Mouse (Mus musculus) embryonic fibroblast, embryonic 13.5 days (primary cell): Measurements from ENCODE around the gene Zgpat. TPM values are rescaled to one million over a fixed set of nuclear protein-coding genes. Genes with fewer than 3 reads are reported as not detected.
A peak's percentile ranks its signal among the peaks of the same experiment; 100 is the strongest.

ENCODE experiments used
- H3K27ac ChIP-seq: 2 replicates; pipeline ENCODE4 v1.5.1; 2012; ENCODE audit warnings: low read length, control low read depth, inconsistent platforms; ENCODE audit not compliant: insufficient read depth
- H3K4me1 ChIP-seq: 2 replicates; pipeline ENCODE4 v1.6.1; 2011; ENCODE audit warnings: low read length; ENCODE audit not compliant: control insufficient read depth, insufficient read depth
- H3K4me3 ChIP-seq: 2 replicates; pipeline ENCODE4 v1.5.1; 2011; ENCODE audit warnings: mild to moderate bottlenecking, control low read depth, low read length; ENCODE audit not compliant: insufficient read depth
- CTCF ChIP-seq: IDR thresholded peaks from 2 replicates; pipeline ENCODE4 v1.5.1; 2011; ENCODE audit warnings: mild to moderate bottlenecking, control low read depth, low read length, moderate library complexity, borderline replicate concordance; ENCODE audit not compliant: insufficient read depth
- POLR2A ChIP-seq: IDR thresholded peaks from 2 replicates; pipeline ENCODE4 v1.6.1; 2011; ENCODE audit warnings: low read depth, mild to moderate bottlenecking, control low read depth, low read length, moderate library complexity
- polyA plus RNA-seq: library from polyadenylated mRNA; stranded (reverse); fragments of >200 nt; gene quantifications from 2 replicates; pipeline ENCODE4 v1.2.4, GENCODE M21; 2011; ENCODE audit warnings: low read depth; ENCODE audit not compliant: missing spikeins, insufficient read length

The Zgpat gene
- polyA plus RNA-seq = 13.5 and 19.1 TPM in 2 replicates

DNA sequence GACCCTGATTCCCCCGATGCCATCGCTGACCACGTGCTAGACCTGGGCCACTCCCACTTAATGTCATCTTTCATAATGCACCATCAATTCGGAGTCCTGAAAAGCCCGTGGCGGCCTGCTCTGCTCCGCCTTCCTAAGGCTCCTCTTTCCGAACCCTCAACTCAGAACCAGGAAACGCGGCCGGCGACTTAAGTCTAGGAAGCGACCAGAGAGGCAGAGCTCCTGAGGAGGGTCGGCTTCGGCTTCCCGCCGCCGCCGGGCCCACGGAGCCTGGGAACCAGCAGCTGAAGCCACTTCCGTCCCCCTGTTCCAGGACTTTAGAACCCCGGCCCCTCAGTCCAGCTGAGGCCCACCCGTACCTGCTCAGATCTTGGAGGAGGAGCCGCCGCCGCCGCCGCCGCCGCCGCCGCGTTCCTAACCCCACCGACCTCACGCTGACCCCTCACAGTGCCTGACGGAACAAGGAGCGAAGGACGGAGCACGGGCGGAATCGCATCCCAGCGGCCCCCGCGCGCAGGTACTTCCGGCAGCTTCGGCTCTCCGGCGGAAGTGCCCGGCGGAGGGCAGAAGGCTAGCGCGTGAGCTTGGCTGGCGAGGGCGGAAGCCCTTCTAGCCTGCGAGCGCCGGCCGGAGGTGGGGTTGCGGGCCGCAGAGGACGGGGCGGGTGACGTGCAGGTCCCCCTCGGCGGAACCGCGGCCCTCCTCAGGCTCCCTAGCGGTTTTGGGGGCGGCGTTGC lies at the start of gene Zgpat, which contains the start of gene Arfrp1:
Gene Zgpat (plus strand): TSS at position 69 of the 737 bp plus-strand sequence.
Gene Arfrp1 (minus strand): TSS at position 545 of the 737 bp plus-strand sequence.
- H3K4me1 ChIP-seq = peaks cover 2% of the 10 kb centered on the region; the same call in 1 of the 2 replicates
- TF ChIP-seq POLR2A (peak; percentile 73), CTCF (no peak)
- H3K4me3 ChIP-seq = peak within 1 kb of the TSS; percentile 98
- H3K27ac ChIP-seq = peak within 1 kb of the TSS; percentile 74

DNA sequence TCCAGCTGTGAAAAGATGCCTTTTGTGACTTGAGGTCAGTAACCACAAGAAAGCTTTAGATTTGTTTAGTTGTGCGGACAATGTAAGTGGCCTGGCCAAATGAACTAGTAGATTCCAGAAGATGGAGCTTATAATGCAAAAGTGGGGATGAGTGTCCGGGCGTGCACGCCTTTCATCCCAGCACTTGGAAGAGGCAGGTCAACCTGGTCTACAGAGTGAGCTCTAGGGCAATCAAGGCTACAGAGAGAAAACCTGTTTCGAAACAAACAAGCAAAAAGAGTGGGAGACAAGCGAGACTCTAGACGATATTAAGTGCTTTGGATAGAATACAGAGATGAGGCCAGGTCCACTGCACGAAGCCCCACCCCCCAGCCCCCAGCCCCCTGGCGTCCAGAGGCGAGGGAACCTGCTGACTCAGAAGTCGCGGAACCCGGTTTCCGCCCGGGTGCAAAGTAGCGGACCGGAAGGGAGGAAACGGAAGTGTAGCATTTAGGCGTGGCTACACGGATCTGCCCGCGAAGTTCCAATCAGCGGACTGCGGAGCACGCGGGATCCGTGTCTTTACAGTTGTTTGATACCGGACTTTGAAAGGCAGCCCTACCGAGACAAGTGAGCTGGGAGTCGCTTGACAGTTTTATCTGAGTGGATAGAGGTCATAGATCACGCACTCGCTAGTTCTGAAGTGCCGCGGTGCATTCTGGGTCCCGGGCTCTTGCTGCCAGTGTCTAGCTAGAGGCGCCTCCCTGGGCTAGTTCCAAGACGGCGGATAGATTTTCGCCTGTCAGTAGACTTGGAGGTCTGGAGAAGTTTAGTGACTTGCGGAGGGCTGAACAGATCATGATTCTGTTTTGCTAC lies 45.3 kb upstream of the Zgpat start, which contains the start of gene Rtel1:
Gene Rtel1 (plus strand): TSS at position 492 of the 855 bp plus-strand sequence.
- Histone ChIP-seq H3K4me1 (no peaks in the 10 kb centered on the region), H3K4me3 (peak within 1 kb of the TSS; percentile 64), H3K27ac (no peak within 1 kb of the TSS)
- TF ChIP-seq CTCF (no peak), POLR2A (peak; percentile 59)

GRCm38 (mm10) chr2:181320103-181320499 lies 44.6 kb upstream of the Zgpat start:
- Histone ChIP-seq H3K4me3 (peak overlapping the region; percentile 64), H3K4me1 (no peaks in the 10 kb centered on the region), H3K27ac (no peak overlapping the region)
- TF ChIP-seq CTCF = no peak
- TF ChIP-seq POLR2A = no peak

GRCm38 (mm10) chr2:181322136-181322535 lies 42.6 kb upstream of the Zgpat start:
- Histone ChIP-seq H3K27ac (no peak overlapping the region), H3K4me1 (no peaks in the 10 kb centered on the region), H3K4me3 (no peak overlapping the region)
- TF ChIP-seq POLR2A = no peak
- no peak for TF ChIP-seq CTCF

GRCm38 (mm10) chr2:181326098-181326497 lies 38.6 kb upstream of the Zgpat start:
- H3K4me3 ChIP-seq = no peak overlapping the region
- no peaks in the 10 kb centered on the region for H3K4me1 ChIP-seq
- TF ChIP-seq CTCF (no peak), POLR2A (no peak)
- H3K27ac ChIP-seq = no peak overlapping the region

- no peaks in the 10 kb centered on the region for H3K4me1 ChIP-seq
- no peak overlapping the region for H3K27ac ChIP-seq
- H3K4me3 ChIP-seq = no peak overlapping the region
- no peak for TF ChIP-seq POLR2A
- no peak for TF ChIP-seq CTCF
These were observed 32.2 kb upstream of the Zgpat start for GRCm38 (mm10) chr2:181332542-181332941.

GRCm38 (mm10) chr2:181334023-181334422 lies 30.7 kb upstream of the Zgpat start:
- no peak for TF ChIP-seq POLR2A
- no peak for TF ChIP-seq CTCF
- no peak overlapping the region for H3K4me3 ChIP-seq
- no peaks in the 10 kb centered on the region for H3K4me1 ChIP-seq
- H3K27ac ChIP-seq = no peak overlapping the region

- no peaks in the 10 kb centered on the region for H3K4me1 ChIP-seq
- H3K27ac ChIP-seq = no peak overlapping the region
- no peak overlapping the region for H3K4me3 ChIP-seq
- no peak for TF ChIP-seq CTCF
- no peak for TF ChIP-seq POLR2A
These were observed 24.3 kb upstream of the Zgpat start for GRCm38 (mm10) chr2:181340426-181340825.

GRCm38 (mm10) chr2:181342766-181343165 lies 22.0 kb upstream of the Zgpat start:
- Histone ChIP-seq H3K4me1 (no peaks in the 10 kb centered on the region), H3K4me3 (no peak overlapping the region), H3K27ac (no peak overlapping the region)
- TF ChIP-seq POLR2A = no peak
- TF ChIP-seq CTCF = no peak
